Mouse (Mus musculus): ENCODE results near the gene Cdrt4.

GRCm38 (mm10) chr11:62963292-62963691, 12.3 kb downstream of the Cdrt4 start:
- TF ChIP-seq CTCF (IDR thresholded peaks at IDR 0.05; ENCODE audit: control insufficient read depth, insufficient read depth, insufficient read length) (no peak), USF1 (IDR thresholded peaks at IDR 0.05; ENCODE audit: low read depth) (no peak), CEBPB (IDR thresholded peaks at IDR 0.05; ENCODE audit: low read depth) (no peak), MYOG (IDR thresholded peaks at IDR 0.05; ENCODE audit: control insufficient read depth, extremely low read depth, insufficient read length) (no peak), MAX (IDR thresholded peaks at IDR 0.05) (no peak), FOSL1 (IDR thresholded peaks at IDR 0.05; ENCODE audit: insufficient read depth, low read length, poor library complexity, severe bottlenecking) (no peak)

All from C2C12 (cell line).